ENCODE assay signal across 14 mouse cellular contexts in the genomic region with DNA sequence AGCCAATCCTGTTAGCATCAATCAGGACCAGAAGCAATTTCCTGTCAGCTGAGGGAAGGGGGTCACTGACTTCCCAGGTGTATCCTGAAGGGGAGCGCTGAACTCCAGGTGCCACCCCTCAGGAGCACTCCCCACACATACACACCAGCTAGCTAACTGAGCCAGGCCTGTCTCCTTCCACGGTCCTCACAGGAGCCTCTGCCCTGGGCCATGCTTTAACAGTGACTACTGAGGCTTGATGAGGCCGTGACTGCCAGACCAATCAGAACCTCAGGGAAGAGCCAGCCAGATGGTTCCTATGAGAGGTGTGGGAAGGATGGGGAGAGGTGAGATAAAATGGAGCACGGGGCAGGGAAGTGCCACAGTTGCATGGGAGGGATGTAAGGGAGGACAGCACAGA. TPM values are rescaled to one million over a fixed set of nuclear protein-coding genes. Genes with fewer than 3 reads are reported as not detected.
"Had no signal": no experiment of that assay in that cellular context is flagged by ENCODE, and none has a peak within 500 bp of the region (broad histone marks: within the 10 kb centered on the region; RNA-seq: fewer than 3 reads in every experiment).

No protein-coding gene starts in this region.

- DNase-seq: kidney, adult 2 months; kidney, postnatal 25 days; lung, adult 2 months; lung, postnatal 36 days had no signal

- H3K27ac ChIP-seq: left cerebral cortex, adult 2 months; limb, embryonic 10.5 days; liver, embryonic 15.5 days; midbrain, embryonic 15.5 days; neural tube, embryonic 12.5 days; stomach, postnatal 0 days had no signal

- H3K4me2 ChIP-seq: liver, embryonic 11.5 days; liver, embryonic 15.5 days; midbrain, embryonic 11.5 days; midbrain, embryonic 15.5 days; neural tube, embryonic 12.5 days had no signal

- H3K9me3 ChIP-seq: limb, embryonic 10.5 days; liver, embryonic 15.5 days; midbrain, embryonic 15.5 days; neural tube, embryonic 12.5 days had no signal

- H3K36me3 ChIP-seq: limb, embryonic 10.5 days; liver, embryonic 15.5 days; midbrain, embryonic 15.5 days; neural tube, embryonic 12.5 days had no signal

- H3K4me1 ChIP-seq: liver, embryonic 15.5 days; midbrain, embryonic 15.5 days; neural tube, embryonic 12.5 days had no signal

- H3K4me3 ChIP-seq: left cerebral cortex, adult 2 months; limb, embryonic 10.5 days; liver, embryonic 15.5 days; midbrain, embryonic 15.5 days; neural tube, embryonic 12.5 days had no signal

- H3K27me3 ChIP-seq: liver, embryonic 15.5 days; midbrain, embryonic 15.5 days; neural tube, embryonic 12.5 days had no signal

- H3K9ac ChIP-seq: liver, embryonic 15.5 days; midbrain, embryonic 15.5 days; neural tube, embryonic 12.5 days had no signal

- ATAC-seq: lung, postnatal 0 days; midbrain, embryonic 15.5 days had no signal

RNA-seq across cellular contexts. Expression of a gene that starts 53.2 kb away (rescaled TPM):
- polyA plus RNA-seq: liver, embryonic 11.5 days had no signal

RNA-seq across cellular contexts. Expression of a gene that starts 53.3 kb away (rescaled TPM):
- polyA plus RNA-seq: kidney, embryonic 16.5 days; limb, embryonic 10.5 days; liver, embryonic 11.5 days; liver, embryonic 15.5 days; neural tube, embryonic 12.5 days had no signal
